13 mouse cellular contexts compared by ENCODE assay signal in genomic region chr1:135351953-135352352, GRCm38 (mm10). TPM values are rescaled to one million over a fixed set of nuclear protein-coding genes. Genes with fewer than 3 reads are reported as not detected.
DNase-seq lines count a peak whose midpoint lies in the region; ATAC-seq lines count a peak whose summit lies in the region.
"Had no signal": no experiment of that assay in that cellular context is flagged by ENCODE, and none has a peak within 500 bp of the region (broad histone marks: within the 10 kb centered on the region; RNA-seq: fewer than 3 reads in every experiment).

No protein-coding gene starts in this region.

- ATAC-seq in midbrain, embryonic 11.5 days (ENCODE audit: low FRiP score): no peak
- ATAC-seq in midbrain, embryonic 15.5 days (replicated peaks): no peak
- ATAC-seq in activated CD4-positive, CD25-positive, alpha-beta regulatory T cell, adult 4 months: no peak

- WGBS in midbrain, embryonic 11.5 days: 90% methylated on average over 3 of the region's 3 CpGs
- WGBS in midbrain, embryonic 15.5 days: 72% methylated on average over 3 of the region's 3 CpGs

- peak; percentile 73 for DNase-seq in adrenal gland, postnatal 14 days
- no peak for DNase-seq in adrenal gland, postnatal 4 days (ENCODE audit: low spot score in 2 of 2)
- peak; percentile 57 for DNase-seq in midbrain, embryonic 11.5 days (ENCODE audit: low spot score, missing footprints)
- peak; percentile 63 for DNase-seq in kidney, postnatal 14 days
- DNase-seq in testis, postnatal 14 days (ENCODE audit: low spot score): peak; percentile 76
- DNase-seq in c-Kit-positive CD71-positive TER-119-positive erythroid progenitor cells, embryonic 14.5 days (ENCODE audit: low spot score): no peak
- DNase-seq: B cell, adult 2 months; cerebellum, postnatal 14 days had no signal

- no peaks in the 10 kb centered on the region for H3K4me1 ChIP-seq in midbrain, embryonic 11.5 days (ENCODE audit: control insufficient read depth, insufficient read depth, low read length)
- no peaks in the 10 kb centered on the region for H3K4me1 ChIP-seq in midbrain, embryonic 15.5 days

- no peak overlapping the region for H3K9ac ChIP-seq in midbrain, embryonic 11.5 days (ENCODE audit: low read length)
- no peak overlapping the region for H3K9ac ChIP-seq in midbrain, embryonic 15.5 days
- H3K9ac ChIP-seq: liver, embryonic 14.5 days had no signal

- H3K27ac ChIP-seq in midbrain, embryonic 11.5 days (ENCODE audit: low read depth, low read length): no peak overlapping the region
- H3K27ac ChIP-seq in midbrain, embryonic 15.5 days: no peak overlapping the region
- H3K27ac ChIP-seq: liver, embryonic 14.5 days had no signal

- H3K36me3 ChIP-seq in midbrain, embryonic 11.5 days (ENCODE audit: control insufficient read depth, insufficient read depth, low read length): no peaks in the 10 kb centered on the region
- no peaks in the 10 kb centered on the region for H3K36me3 ChIP-seq in midbrain, embryonic 15.5 days (replicated peaks)

- H3K4me2 ChIP-seq in midbrain, embryonic 11.5 days: no peak overlapping the region
- H3K4me2 ChIP-seq in midbrain, embryonic 15.5 days: no peak overlapping the region

- no peaks in the 10 kb centered on the region for H3K27me3 ChIP-seq in midbrain, embryonic 11.5 days (ENCODE audit: control insufficient read depth, insufficient read depth, low read length)
- H3K27me3 ChIP-seq in midbrain, embryonic 15.5 days (replicated peaks): no peaks in the 10 kb centered on the region

- no peak overlapping the region for H3K4me3 ChIP-seq in midbrain, embryonic 11.5 days (ENCODE audit: low read depth, low read length)
- H3K4me3 ChIP-seq in midbrain, embryonic 15.5 days: no peak overlapping the region

- no peaks in the 10 kb centered on the region for H3K9me3 ChIP-seq in midbrain, embryonic 11.5 days (ENCODE audit: control insufficient read depth, low read length)
- no peaks in the 10 kb centered on the region for H3K9me3 ChIP-seq in midbrain, embryonic 15.5 days

RNA-seq across cellular contexts. Expression of gene Shisa4, which starts 23.1 kb away (rescaled TPM):
- 8.7 and 10.6 TPM in 2 replicates for total RNA-seq in adrenal gland, postnatal 14 days (2021)
- 10 to 100 TPM; 25.8 to 27.0 TPM for total RNA-seq in adrenal gland, postnatal 4 days (2021)
- 46.5 and 47.2 TPM in 2 replicates for polyA plus RNA-seq in midbrain, embryonic 11.5 days (2014; fragmentation: Nextera tagmentation; extraction: Ambion mirVana)
- polyA plus RNA-seq in midbrain, embryonic 15.5 days (2015; fragmentation: Nextera tagmentation; extraction: Ambion mirVana): 108 and 112 TPM in 2 replicates
- not detected for polyA plus RNA-seq in activated CD4-positive, CD25-positive, alpha-beta regulatory T cell, adult 4 months (2017; shearing (Covaris generic))
- total RNA-seq: hematopoietic stem cell, adult 5-6 weeks; MEL had no signal

RNA-seq across cellular contexts. Expression of gene Lmod1, which starts 27.3 kb away (rescaled TPM):
- total RNA-seq in adrenal gland, postnatal 14 days (2021): 1.7 and 3.7 TPM in 2 replicates
- total RNA-seq in adrenal gland, postnatal 4 days (2021): 1 to 10 TPM in 1 of 2 experiments, under 1 TPM in 1; 0.81 to 1.1 TPM
- 0.39 and 0.81 TPM in 2 replicates for polyA plus RNA-seq in midbrain, embryonic 11.5 days (2014; fragmentation: Nextera tagmentation; extraction: Ambion mirVana)
- polyA plus RNA-seq in midbrain, embryonic 15.5 days (2015; fragmentation: Nextera tagmentation; extraction: Ambion mirVana): 0.34 and 0.41 TPM in 2 replicates
- not detected for polyA plus RNA-seq in activated CD4-positive, CD25-positive, alpha-beta regulatory T cell, adult 4 months (2017; shearing (Covaris generic))
- total RNA-seq: hematopoietic stem cell, adult 5-6 weeks; MEL had no signal

RNA-seq across cellular contexts. Expression of gene Timm17a, which starts 38.4 kb away (rescaled TPM):
- 256 and 274 TPM in 2 replicates for total RNA-seq in adrenal gland, postnatal 14 days (2021)
- total RNA-seq in adrenal gland, postnatal 4 days (2021): 100 to 1,000 TPM; 175 to 176 TPM
- polyA plus RNA-seq in midbrain, embryonic 11.5 days (2014; fragmentation: Nextera tagmentation; extraction: Ambion mirVana): 177 and 180 TPM in 2 replicates
- 135 and 138 TPM in 2 replicates for polyA plus RNA-seq in midbrain, embryonic 15.5 days (2015; fragmentation: Nextera tagmentation; extraction: Ambion mirVana)
- polyA plus RNA-seq in activated CD4-positive, CD25-positive, alpha-beta regulatory T cell, adult 4 months (2017; shearing (Covaris generic)): 100 to 1,000 TPM; 181 to 212 TPM

Comparison
In these comparisons a context has a peak if more than half of its experiments do, and no peak if none do; other contexts are left out.
1. DNase-seq: peak in adrenal gland, postnatal 14 days (single experiment), midbrain, embryonic 11.5 days (single experiment), kidney, postnatal 14 days (single experiment) and testis, postnatal 14 days (single experiment); none in adrenal gland, postnatal 4 days (0 of 2) and c-Kit-positive CD71-positive TER-119-positive erythroid progenitor cells, embryonic 14.5 days (single experiment).
2. RNA of gene Shisa4, which starts 23.1 kb away (polyA plus RNA-seq): 108 to 112 TPM in midbrain, embryonic 15.5 days and 46.5 to 47.2 TPM in midbrain, embryonic 11.5 days; not detected in activated CD4-positive, CD25-positive, alpha-beta regulatory T cell, adult 4 months; every median in the first group is over 10 times any median in the second.